Mouse (Mus musculus): Measurements from ENCODE around the gene Myo10. TPM values are rescaled to one million over a fixed set of nuclear protein-coding genes. Genes with fewer than 3 reads are reported as not detected.
"Not testable (repeated sequence)": the region's sequence is repeated elsewhere in the genome, so short reads cannot be mapped to it uniquely, and the experiment has no call there.

Myo10 gene
- polyA plus RNA-seq, 1 experiment from 2014 or later, result 35.0 TPM

DNA sequence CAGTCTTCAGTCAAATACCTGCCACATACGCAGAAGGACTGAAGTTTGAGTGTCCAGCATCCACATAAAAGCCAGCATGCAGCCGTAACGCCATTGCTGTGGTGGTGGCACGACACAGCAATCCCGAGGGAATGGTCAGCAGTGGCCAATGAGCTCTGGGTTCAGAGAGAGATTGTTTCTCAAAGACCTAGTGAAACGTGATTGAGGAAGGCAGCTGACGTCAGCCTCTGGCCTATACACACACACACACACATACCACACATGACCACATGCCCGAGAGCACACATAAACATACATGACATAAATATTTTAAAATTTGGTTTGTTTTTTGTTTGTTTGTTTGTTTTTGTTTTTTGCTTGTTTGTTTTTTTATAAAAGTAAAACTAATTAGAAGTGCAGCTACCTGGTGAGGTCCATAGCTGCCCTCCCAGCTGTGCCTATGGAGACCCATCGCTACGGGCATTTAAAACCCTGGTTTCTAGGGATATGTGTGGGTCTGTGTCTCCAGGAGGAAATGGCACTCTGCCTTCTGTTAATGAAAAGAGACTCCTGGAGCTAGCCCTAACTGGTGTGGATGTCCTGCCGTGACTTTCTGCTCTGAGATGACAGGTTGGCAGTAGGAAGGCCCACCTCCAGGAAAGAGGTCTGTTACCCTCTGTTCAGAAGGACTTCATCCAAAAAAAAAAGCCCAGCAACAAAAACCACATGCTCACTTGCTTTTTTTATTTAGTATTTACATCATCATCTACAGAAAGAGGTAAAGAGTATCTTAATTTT lies 82.7 kb downstream of the Myo10 start:
- H3K4me3 ChIP-seq, result no peak overlapping the region
- H3K27me3 ChIP-seq (replicated peaks), result no peaks in the 10 kb centered on the region
- no peak overlapping the region for H3K27ac ChIP-seq
- no peaks in the 10 kb centered on the region for H3K9me3 ChIP-seq
- H3K4me2 ChIP-seq (replicated peaks), result no peak overlapping the region
- WGBS, result 81% methylated on average over 11 of the region's 11 CpGs
- no peaks in the 10 kb centered on the region for H3K36me3 ChIP-seq
- ATAC-seq (ENCODE audit: low FRiP score, low read depth), result no peak
- H3K4me1 ChIP-seq, result no peaks in the 10 kb centered on the region
- no peak overlapping the region for H3K9ac ChIP-seq

DNA sequence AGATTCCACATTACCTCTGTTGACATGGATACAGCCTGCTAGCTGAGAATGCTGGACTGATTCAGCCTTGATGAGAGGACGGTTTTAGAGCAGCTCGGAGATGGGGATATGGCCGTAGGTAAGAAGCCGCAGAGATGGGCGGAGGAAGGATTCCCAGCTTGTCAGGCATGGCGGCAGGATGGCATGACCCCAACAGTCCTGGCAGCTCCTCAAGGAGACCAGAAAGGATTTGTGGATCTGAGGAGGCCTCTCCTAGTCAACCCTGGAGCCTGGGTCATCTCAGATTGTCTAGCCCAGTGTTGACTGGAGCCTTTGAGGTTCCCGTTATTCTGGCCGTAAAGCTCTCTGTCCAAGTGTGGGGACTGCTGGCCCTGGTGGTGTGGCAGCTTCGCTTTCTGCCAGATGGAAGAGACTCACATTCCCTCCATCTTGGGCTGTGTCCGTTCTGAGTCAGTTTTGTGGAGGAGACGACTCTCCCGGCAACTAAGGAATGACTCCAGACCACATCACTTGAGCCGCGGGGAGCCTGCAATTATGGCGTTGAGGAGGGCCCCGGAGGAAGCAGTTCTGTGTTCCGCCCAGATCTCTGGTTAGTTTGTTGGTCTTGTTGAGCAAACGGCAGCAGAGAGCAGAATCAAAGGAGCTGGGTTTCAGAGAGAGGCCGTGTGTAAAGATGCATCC lies 84.7 kb downstream of the Myo10 start:
- Histone ChIP-seq H3K4me3 (no peak overlapping the region), H3K4me1 (no peaks in the 10 kb centered on the region), H3K36me3 (no peaks in the 10 kb centered on the region), H3K4me2 (replicated peaks) (no peak overlapping the region), H3K9me3 (no peaks in the 10 kb centered on the region), H3K9ac (no peak overlapping the region), H3K27me3 (replicated peaks) (no peaks in the 10 kb centered on the region), H3K27ac (no peak overlapping the region)
- 65% methylated on average over 19 of the region's 19 CpGs for WGBS
- no peak for ATAC-seq (ENCODE audit: low FRiP score, low read depth)

DNA sequence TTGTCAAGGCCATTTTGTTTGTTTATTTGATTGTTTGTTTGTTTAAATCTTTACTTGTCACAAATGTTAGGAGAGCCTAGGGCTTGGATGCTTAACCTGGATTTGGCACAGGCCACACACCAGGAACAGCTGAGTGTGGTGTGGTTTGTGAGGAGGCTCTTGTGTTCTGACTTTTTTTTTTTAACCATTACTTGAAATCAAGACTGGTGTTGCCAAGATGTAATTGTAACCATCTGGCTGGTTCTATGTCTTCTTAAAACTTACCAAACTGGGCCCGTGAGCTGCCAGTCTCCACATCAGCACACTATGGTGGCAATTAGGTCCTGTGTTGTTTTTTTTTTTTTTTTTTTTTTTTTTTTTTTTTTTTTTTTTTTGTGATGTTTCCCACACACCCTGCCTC lies 85.6 kb downstream of the Myo10 start:
- no peak overlapping the region for H3K9ac ChIP-seq
- no peaks in the 10 kb centered on the region for H3K36me3 ChIP-seq
- WGBS, result 72% methylated on average over 1 of the region's 1 CpGs
- no peak for ATAC-seq (ENCODE audit: low FRiP score, low read depth)
- no peaks in the 10 kb centered on the region for H3K9me3 ChIP-seq
- no peak overlapping the region for H3K4me3 ChIP-seq
- H3K27me3 ChIP-seq (replicated peaks), result no peaks in the 10 kb centered on the region
- H3K27ac ChIP-seq, result no peak overlapping the region
- no peaks in the 10 kb centered on the region for H3K4me1 ChIP-seq
- H3K4me2 ChIP-seq (replicated peaks), result no peak overlapping the region

DNA sequence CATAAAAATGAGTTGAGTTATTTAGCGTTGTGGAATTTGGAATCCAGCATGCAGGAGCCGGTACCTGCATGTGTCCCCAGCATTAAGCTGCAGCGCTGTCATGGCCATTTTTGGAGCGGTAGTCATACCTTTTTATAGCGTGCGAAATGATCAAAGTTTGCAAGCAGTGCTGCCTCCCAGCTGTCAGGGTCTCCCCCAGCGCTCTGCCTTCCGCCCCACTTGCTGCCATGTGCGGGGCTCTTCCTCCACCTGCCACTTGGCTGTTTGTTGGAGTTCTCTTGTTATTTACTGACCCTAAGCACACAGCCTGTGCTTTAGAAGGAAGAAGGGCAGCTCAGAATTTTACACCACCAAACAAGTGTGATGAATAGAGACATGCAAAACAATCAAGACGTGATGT lies 88.6 kb downstream of the Myo10 start:
- Histone ChIP-seq H3K4me1 (peaks cover 4% of the 10 kb centered on the region), H3K4me2 (replicated peaks) (no peak overlapping the region), H3K27ac (no peak overlapping the region), H3K27me3 (replicated peaks) (no peaks in the 10 kb centered on the region), H3K9me3 (no peaks in the 10 kb centered on the region), H3K36me3 (no peaks in the 10 kb centered on the region), H3K9ac (no peak overlapping the region), H3K4me3 (no peak overlapping the region)
- WGBS, result 92% methylated on average over 10 of the region's 10 CpGs
- ATAC-seq (ENCODE audit: low FRiP score, low read depth), result no peak

DNA sequence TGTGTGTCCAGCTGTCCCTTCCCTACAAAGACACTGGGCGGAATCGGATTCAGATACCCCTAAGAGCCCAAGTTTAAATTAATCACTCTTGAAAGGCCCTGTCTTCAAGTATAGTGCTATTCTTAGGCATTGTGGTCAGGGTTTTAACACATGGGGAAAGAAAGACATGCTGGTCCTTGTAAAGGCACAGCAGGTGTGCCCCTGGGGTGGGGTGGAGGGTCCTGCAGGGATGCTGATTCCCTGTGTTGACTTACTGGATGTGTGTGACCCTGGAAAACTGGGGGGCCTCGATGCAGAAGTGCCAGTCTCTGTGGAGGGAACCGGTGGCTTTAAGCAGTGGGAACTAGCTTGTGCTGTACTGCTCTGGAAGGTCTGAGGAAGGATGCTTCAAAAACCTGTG lies 90.6 kb downstream of the Myo10 start:
- Histone ChIP-seq H3K4me3 (no peak overlapping the region), H3K9ac (no peak overlapping the region), H3K4me1 (peaks cover 4% of the 10 kb centered on the region), H3K27ac (no peak overlapping the region), H3K27me3 (replicated peaks) (no peaks in the 10 kb centered on the region), H3K36me3 (no peaks in the 10 kb centered on the region), H3K9me3 (no peaks in the 10 kb centered on the region), H3K4me2 (replicated peaks) (no peak overlapping the region)
- 59% methylated on average over 4 of the region's 4 CpGs for WGBS
- no peak for ATAC-seq (ENCODE audit: low FRiP score, low read depth)

DNA sequence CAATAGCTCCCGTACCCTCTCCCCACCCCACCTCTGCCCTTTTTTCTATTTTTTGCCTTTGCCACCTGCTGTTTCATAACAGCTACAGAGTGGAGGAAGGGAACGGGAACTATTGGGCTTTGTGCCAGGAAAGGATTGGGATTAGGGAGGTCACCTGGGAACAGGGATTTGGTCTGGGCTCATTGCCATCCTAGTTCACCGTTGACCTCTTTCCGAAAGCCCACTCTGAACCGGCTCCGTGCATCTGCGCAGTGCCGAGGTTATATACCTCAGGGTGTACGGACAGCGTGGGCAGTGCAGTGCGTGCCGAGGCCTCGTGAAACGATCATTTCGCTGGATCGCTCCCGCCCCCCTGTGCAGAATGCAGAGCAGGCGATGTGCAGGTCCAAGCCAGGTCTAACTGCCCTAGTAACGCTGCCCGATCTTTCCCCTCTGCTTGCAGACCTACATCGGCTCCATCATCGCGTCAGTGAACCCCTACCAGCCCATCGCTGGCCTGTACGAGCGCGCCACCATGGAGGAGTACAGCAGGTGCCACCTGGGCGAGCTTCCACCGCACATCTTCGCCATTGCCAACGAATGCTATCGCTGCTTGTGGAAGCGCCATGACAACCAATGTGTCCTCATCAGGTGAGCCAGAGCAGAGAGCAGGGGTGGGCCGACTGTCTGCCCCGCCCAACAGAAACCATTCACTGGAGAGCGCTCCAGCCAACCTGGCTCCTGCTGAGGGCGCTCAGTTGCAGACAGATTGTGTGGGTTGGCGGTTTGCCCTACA lies 91.4 kb downstream of the Myo10 start:
- Histone ChIP-seq H3K4me2 (replicated peaks) (peak overlapping the region; percentile 44), H3K36me3 (no peaks in the 10 kb centered on the region), H3K4me1 (peaks cover 4% of the 10 kb centered on the region), H3K4me3 (no peak overlapping the region), H3K27me3 (replicated peaks) (no peaks in the 10 kb centered on the region), H3K9me3 (no peaks in the 10 kb centered on the region), H3K27ac (no peak overlapping the region), H3K9ac (0 out of 2 replicates have a peak overlapping the region, but pooled peaks have one; percentile 21)
- ATAC-seq (ENCODE audit: low FRiP score, low read depth), result no peak; the same call in 1 of the 2 replicates
- WGBS, result 55% methylated on average over 38 of the region's 38 CpGs

DNA sequence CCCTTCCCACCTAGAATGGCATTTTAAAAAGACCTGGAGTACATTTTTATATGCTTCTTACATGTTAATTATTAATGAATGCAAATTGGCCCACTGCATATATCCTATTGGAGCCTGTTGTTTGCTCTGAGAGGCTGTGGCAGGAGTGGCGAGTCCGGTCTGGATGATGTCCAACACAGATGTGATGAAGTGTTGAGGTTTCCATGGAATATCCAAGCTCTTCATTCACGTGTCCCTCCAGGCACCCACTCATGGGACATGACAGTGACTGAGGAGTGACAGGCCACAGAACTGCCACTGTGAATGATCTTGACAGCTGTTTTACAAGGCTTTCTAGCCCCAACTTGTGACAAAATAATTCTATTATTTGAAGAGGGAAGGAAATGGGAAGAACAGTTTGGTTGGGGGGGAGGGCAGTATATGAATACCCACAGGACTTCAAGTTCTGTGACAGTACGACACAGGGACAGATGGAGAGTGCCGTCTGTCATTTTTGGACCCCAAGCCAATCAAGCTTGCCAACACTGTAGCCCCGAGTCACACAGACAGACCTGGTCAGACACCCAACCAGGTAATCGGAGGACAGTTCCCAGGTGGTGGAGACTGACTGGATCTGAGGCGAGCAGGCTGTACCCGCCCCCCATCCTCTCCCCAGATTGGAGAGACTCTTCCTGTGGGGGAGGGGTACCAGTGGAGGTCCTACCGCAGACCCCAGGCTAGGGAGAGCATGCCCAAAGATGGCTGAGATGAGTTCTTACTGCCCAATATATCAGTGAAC lies 93.1 kb downstream of the Myo10 start:
- no peak; the same call in 1 of the 2 replicates for ATAC-seq (ENCODE audit: low FRiP score, low read depth)
- H3K27ac ChIP-seq, result no peak overlapping the region
- no peaks in the 10 kb centered on the region for H3K36me3 ChIP-seq
- 78% methylated on average over 10 of the region's 10 CpGs for WGBS
- H3K9me3 ChIP-seq, result no peaks in the 10 kb centered on the region
- no peak overlapping the region for H3K9ac ChIP-seq
- no peak overlapping the region for H3K4me3 ChIP-seq
- H3K4me2 ChIP-seq (replicated peaks), result no peak overlapping the region
- H3K4me1 ChIP-seq, result peaks cover 4% of the 10 kb centered on the region
- H3K27me3 ChIP-seq (replicated peaks), result no peaks in the 10 kb centered on the region

DNA sequence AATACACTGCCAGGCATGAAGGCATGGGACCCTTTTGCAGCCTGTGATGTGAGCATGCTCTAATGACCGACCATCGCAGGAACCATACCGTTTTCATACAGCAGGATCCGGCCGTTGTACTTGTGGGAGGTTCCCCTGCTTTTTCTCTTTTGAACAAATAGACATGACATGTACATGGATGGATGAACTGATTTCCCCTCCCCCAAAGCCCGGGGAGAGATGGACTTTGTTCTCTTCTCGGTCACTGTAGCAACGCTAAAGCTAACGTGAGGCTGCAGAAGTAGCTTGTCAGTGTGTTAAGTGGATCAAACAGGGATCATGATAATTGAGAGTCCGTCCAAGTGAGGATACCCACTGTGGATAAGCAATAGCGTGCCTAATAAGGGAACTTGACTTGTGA lies 93.7 kb downstream of the Myo10 start:
- Histone ChIP-seq H3K9ac (no peak overlapping the region), H3K4me3 (no peak overlapping the region), H3K4me2 (replicated peaks) (no peak overlapping the region), H3K27me3 (replicated peaks) (no peaks in the 10 kb centered on the region), H3K9me3 (no peaks in the 10 kb centered on the region), H3K27ac (no peak overlapping the region), H3K4me1 (peaks cover 4% of the 10 kb centered on the region), H3K36me3 (no peaks in the 10 kb centered on the region)
- 41% methylated on average over 11 of the region's 11 CpGs for WGBS
- no peak for ATAC-seq (ENCODE audit: low FRiP score, low read depth)

DNA sequence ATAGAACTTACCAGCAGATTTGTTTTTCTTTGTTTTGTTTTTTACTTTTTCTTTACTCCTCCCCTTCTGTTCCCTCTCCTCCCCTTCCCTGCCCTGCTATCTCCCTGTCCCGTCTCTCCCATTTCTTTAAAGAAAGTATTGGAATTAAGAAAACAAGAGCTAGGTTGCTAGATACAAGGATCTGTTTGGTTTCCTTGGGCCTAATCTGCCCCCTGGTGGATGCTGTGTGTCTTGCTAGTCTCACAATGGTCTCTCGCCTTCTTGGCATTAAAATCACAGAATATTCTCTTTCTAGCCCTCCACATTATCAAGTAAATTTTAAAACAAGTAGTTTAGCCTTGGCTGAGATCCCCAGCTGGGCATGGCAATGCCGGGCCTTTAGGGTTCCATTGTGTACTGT lies 94.7 kb downstream of the Myo10 start:
- 30% methylated on average over 3 of the region's 3 CpGs for WGBS
- 0 out of 2 replicates have a peak, but pooled peaks have one; percentile 21 for ATAC-seq (ENCODE audit: low FRiP score, low read depth)
- H3K9ac ChIP-seq, result no peak overlapping the region
- H3K4me1 ChIP-seq, result peaks cover 4% of the 10 kb centered on the region
- no peak overlapping the region for H3K27ac ChIP-seq
- H3K27me3 ChIP-seq (replicated peaks), result no peaks in the 10 kb centered on the region
- H3K4me2 ChIP-seq (replicated peaks), result no peak overlapping the region
- H3K4me3 ChIP-seq, result no peak overlapping the region
- H3K36me3 ChIP-seq, result no peaks in the 10 kb centered on the region
- no peaks in the 10 kb centered on the region for H3K9me3 ChIP-seq

DNA sequence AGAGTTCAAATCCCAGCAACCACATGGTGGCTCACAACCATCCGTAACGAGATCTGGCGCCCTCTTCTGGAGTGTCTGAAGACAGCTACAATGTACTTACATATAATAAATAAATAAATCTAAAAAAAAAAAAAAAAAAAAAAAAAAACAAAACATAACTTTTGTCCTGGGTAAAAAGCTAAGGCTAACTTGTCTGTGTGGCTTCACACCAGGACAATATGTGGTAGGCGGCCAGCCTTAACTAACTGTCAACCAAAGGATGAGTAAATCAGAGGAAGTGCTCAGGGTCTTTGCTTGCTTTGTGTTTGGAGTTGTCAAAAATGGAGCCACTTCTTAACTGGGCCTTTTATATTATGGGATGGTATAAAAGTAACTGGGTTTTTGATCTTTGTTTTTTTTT lies 95.8 kb downstream of the Myo10 start:
- H3K36me3 ChIP-seq; H3K4me1 ChIP-seq; H3K4me2 ChIP-seq (replicated peaks); H3K27me3 ChIP-seq (replicated peaks); H3K4me3 ChIP-seq; H3K27ac ChIP-seq; H3K9me3 ChIP-seq; ATAC-seq (ENCODE audit: low FRiP score, low read depth); H3K9ac ChIP-seq: not testable (repeated sequence)
- 92% methylated on average over 4 of the region's 4 CpGs for WGBS

DNA sequence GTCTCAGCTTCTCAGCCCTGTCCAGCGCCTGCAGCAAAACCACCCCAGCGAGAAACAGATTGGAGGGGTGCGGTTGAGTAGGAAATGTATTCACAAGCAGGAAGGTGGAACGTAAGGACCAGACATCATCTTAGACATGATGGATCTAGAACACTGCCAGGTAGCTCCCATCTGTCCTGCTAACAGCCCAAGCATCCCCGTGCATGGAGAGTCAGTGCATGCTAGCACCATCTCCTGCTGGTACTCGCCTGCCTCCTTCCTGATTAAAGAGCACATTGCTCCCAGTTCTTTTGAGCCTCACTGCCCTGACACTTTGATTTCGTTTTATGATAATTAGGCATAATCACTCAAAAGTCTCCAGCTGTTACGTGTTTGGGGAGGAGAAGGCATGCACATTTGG lies 96.9 kb downstream of the Myo10 start:
- no peak for ATAC-seq (ENCODE audit: low FRiP score, low read depth)
- Histone ChIP-seq H3K27me3 (replicated peaks) (no peaks in the 10 kb centered on the region), H3K27ac (no peak overlapping the region), H3K4me1 (peaks cover 4% of the 10 kb centered on the region), H3K36me3 (peaks cover 4% of the 10 kb centered on the region; the same call in 1 of the 2 replicates), H3K9ac (no peak overlapping the region), H3K4me3 (no peak overlapping the region), H3K9me3 (no peaks in the 10 kb centered on the region), H3K4me2 (replicated peaks) (no peak overlapping the region)
- WGBS, result 77% methylated on average over 8 of the region's 8 CpGs

DNA sequence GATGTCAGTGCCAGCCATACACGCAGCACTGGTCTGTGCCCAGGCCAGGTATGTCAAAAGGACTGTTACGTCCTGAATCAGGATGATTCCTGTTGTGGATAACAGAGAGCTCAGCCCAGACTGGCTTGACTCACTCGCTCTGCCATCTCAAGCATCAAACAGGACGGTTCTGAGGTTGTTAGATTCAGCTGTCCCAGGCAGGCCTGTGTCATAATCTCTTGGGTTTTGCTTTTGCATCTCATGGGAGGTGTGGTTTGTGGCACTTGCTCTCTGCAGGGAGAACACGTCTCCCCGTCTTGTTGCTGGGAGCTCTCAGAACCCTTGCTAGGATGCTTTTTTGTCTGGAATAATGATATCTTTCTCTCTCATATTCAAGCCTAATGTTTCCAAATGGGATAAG lies 97.9 kb downstream of the Myo10 start:
- peaks cover 4% of the 10 kb centered on the region for H3K4me1 ChIP-seq
- 89% methylated on average over 6 of the region's 6 CpGs for WGBS
- ATAC-seq (ENCODE audit: low FRiP score, low read depth), result no peak
- H3K27me3 ChIP-seq (replicated peaks), result no peaks in the 10 kb centered on the region
- H3K4me2 ChIP-seq (replicated peaks), result no peak overlapping the region
- peaks cover 4% of the 10 kb centered on the region; the same call in 1 of the 2 replicates for H3K36me3 ChIP-seq
- H3K4me3 ChIP-seq, result no peak overlapping the region
- no peaks in the 10 kb centered on the region for H3K9me3 ChIP-seq
- H3K9ac ChIP-seq, result no peak overlapping the region
- no peak overlapping the region for H3K27ac ChIP-seq
